Mouse (Mus musculus): ENCODE data around the gene Pkig.

DNA sequence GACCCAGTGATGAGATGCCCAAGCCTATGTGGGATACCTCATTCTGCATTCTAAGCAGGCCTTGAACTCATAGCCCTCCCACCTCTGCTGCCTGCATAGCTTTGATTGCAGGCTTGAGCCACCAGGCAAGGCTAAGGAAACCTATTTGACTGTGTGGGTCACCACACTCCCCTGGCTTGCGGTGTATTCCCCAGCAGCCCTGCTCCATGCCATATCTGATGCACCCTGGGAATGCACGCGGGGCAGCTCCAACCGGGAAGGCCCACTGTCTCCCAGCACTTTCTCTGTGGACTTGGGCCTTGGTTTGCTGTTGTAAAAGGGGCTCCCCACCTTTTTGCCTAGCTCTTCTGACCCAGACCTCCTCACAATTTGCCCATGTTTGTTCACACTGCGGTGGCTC lies 45.0 kb upstream of the Pkig start:
- no peak for TF ChIP-seq CTCF (IDR thresholded peaks at IDR 0.05; ENCODE audit: low read depth)
- no peak for TF ChIP-seq EP300 (IDR thresholded peaks at IDR 0.05; ENCODE audit: low read depth)

All from liver, postnatal 0 days (tissue).